Mouse (Mus musculus): ENCODE measurements around the gene Zg16. TPM values are rescaled to one million over a fixed set of nuclear protein-coding genes. Genes with fewer than 3 reads are reported as not detected.
"Not testable (repeated sequence)": the region's sequence is repeated elsewhere in the genome, so short reads cannot be mapped to it uniquely, and the experiment has no call there.

The Zg16 gene
- not detected in 2 replicates for polyA plus RNA-seq (2014; fragmentation: Nextera tagmentation; extraction: Ambion mirVana)

DNA sequence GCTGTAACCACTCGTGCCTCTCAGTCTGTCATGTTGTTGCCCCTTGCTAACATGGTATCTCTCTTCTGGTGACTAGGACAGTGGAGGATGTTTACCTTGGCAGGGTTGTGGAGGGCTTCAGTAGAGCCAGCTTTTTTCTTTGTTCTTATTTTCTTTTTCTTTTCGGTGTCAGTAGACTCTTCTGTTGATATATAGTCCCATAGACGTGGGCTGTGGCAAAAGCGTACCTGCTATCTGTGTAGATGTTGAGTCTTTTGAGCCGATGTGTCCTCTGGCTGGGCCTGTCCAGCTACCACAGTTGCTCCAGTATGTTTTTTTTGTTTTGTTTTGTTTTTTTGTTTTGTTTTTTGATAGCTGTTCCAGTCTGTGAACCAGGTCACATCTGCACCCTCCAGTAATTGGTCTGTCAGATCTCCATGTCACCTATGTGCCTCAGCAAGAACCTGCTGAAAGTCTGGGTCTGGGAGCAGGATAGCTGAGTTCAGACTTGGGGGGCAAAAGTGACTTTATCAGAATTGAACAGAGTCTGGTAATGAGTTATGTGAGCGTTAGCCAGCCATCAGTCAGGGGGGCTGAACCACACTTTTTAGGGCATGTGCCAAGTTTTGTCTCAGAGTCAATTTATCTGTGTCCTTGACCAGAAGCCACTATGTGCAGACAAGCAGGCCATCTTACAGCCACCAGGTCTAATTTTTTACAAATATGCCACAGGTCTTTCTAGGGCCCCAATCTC is at the start of gene Zg16:
Zg16 (minus strand) TSS at position 51 of the 733 bp plus-strand sequence.
- not testable (repeated sequence) for H3K9me3 ChIP-seq (ENCODE audit: control insufficient read depth, low read length); H3K36me3 ChIP-seq (ENCODE audit: control insufficient read depth, insufficient read depth, low read length); ATAC-seq (ENCODE audit: low read depth); H3K4me2 ChIP-seq (ENCODE audit: low read depth, low read length); H3K27ac ChIP-seq (ENCODE audit: low read depth, low read length); H3K27me3 ChIP-seq (ENCODE audit: control insufficient read depth, insufficient read depth, low read length); H3K4me1 ChIP-seq (ENCODE audit: control insufficient read depth, insufficient read depth, low read length); H3K4me3 ChIP-seq (ENCODE audit: low read depth, low read length); H3K9ac ChIP-seq (replicated peaks; ENCODE audit: low read depth, low read length)
- 86% methylated on average over 6 of the region's 6 CpGs for WGBS

DNA sequence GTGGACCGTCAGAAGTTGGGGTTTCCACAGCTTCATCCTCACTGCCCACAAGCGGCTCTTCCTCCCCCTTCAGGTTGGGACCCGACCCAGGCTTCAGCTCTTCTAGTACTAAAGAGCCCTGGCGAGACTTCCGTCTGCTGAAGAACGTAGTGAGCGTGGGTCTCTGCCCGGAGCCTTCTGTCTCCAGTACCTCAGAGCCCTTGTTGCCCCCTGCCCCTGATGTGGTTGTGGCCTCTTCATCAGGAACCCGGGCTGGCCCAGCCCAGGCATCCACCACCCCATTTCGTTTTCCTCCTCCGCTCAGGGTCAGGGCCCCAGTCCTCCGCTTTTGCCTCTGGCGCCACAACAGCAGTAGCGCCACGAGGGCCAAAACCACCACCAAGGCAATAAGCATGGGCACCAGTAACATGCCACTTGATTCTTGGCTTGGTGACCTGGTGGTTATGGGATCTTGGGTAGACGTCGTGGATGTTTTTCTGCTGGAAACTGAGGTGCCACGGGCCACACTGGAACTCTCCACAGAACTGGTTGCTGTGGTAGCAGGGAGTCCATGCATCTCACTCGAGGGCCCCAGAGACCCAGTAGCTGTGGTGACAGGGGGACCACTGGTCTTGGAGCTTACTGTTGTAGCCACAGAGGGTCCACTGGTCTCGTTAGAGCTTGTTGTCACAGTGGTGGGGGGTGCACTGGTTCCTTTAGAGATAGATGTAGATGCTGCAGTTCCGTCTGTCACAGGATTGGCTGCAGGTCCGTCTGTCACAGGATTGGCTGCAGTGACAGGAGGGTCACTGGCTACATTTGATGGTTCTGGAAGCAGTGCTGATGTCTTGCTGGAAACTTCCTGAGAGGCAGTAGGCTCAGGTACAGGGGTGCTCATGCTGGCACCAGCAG is 49.3 kb upstream of the Zg16 start:
- no peaks in the 10 kb centered on the region for H3K27me3 ChIP-seq (ENCODE audit: control insufficient read depth, insufficient read depth, low read length)
- no peaks in the 10 kb centered on the region for H3K9me3 ChIP-seq (ENCODE audit: control insufficient read depth, low read length)
- H3K4me2 ChIP-seq (ENCODE audit: low read depth, low read length), result no peak overlapping the region
- H3K4me3 ChIP-seq (ENCODE audit: low read depth, low read length), result no peak overlapping the region
- H3K9ac ChIP-seq (replicated peaks; ENCODE audit: low read depth, low read length), result no peak overlapping the region
- no peaks in the 10 kb centered on the region for H3K4me1 ChIP-seq (ENCODE audit: control insufficient read depth, insufficient read depth, low read length)
- no peak overlapping the region for H3K27ac ChIP-seq (ENCODE audit: low read depth, low read length)
- WGBS, result 89% methylated on average over 22 of the region's 22 CpGs
- no peaks in the 10 kb centered on the region for H3K36me3 ChIP-seq (ENCODE audit: control insufficient read depth, insufficient read depth, low read length)
- no peak for ATAC-seq (ENCODE audit: low read depth)

DNA sequence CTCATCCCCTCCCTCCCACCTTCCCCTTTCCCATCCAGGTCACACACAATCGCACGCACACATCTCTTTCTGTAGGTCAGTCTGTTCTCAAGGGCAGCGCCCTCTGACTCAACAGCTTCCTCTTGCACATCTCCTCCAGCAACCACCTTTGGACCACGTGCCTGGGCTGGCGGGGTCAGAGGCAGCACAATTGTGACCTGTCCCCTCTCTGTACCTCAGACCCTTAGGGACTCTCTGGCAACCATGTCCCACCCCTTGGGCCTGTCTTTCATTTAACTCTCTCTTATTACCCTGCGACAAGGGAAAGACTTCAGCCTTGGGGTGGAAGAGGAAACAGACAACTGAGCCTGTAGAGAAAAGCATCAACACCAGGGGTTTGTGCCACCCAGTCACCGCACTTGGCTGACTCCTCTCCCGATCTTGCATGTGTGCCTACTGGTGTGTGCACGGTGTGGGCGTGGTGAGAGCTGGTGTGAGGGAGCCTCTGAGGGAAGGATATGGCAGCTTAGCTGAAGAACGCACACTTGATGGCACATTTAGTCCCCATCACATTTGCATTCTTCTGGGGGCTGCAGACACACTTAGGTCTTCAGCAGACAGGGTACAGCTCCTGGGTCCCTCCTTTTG is 47.8 kb upstream of the Zg16 start:
- no peak overlapping the region for H3K27ac ChIP-seq (ENCODE audit: low read depth, low read length)
- no peaks in the 10 kb centered on the region for H3K27me3 ChIP-seq (ENCODE audit: control insufficient read depth, insufficient read depth, low read length)
- H3K9ac ChIP-seq (replicated peaks; ENCODE audit: low read depth, low read length), result no peak overlapping the region
- H3K4me1 ChIP-seq (ENCODE audit: control insufficient read depth, insufficient read depth, low read length), result no peaks in the 10 kb centered on the region
- no peak overlapping the region for H3K4me3 ChIP-seq (ENCODE audit: low read depth, low read length)
- H3K36me3 ChIP-seq (ENCODE audit: control insufficient read depth, insufficient read depth, low read length), result no peaks in the 10 kb centered on the region
- no peak for ATAC-seq (ENCODE audit: low read depth)
- no peak overlapping the region for H3K4me2 ChIP-seq (ENCODE audit: low read depth, low read length)
- 91% methylated on average over 11 of the region's 11 CpGs for WGBS
- H3K9me3 ChIP-seq (ENCODE audit: control insufficient read depth, low read length), result no peaks in the 10 kb centered on the region

DNA sequence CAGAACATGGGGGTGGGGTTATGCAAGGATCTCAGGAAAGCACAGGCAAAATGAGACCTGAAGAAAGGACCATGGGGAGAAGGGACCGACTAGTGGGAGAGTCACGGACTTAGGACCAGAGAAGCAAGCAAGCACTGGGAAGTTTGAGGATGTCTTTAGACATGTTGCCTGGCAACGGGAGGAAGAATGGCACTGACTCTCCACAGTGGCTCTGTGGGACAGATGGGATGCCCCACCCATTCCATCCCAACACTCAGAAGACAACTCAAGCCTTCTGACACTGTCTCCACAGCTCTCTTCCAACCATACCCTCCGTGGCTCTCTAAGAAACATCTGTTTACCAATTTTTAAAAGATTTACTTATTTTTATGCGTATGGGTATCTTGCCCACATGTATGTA is 46.0 kb upstream of the Zg16 start:
- no peak for ATAC-seq (ENCODE audit: low read depth)
- Histone ChIP-seq H3K4me2 (ENCODE audit: low read depth, low read length) (no peak overlapping the region), H3K27me3 (ENCODE audit: control insufficient read depth, insufficient read depth, low read length) (no peaks in the 10 kb centered on the region), H3K27ac (ENCODE audit: low read depth, low read length) (no peak overlapping the region), H3K9me3 (ENCODE audit: control insufficient read depth, low read length) (no peaks in the 10 kb centered on the region), H3K9ac (replicated peaks; ENCODE audit: low read depth, low read length) (no peak overlapping the region), H3K36me3 (ENCODE audit: control insufficient read depth, insufficient read depth, low read length) (no peaks in the 10 kb centered on the region), H3K4me1 (ENCODE audit: control insufficient read depth, insufficient read depth, low read length) (no peaks in the 10 kb centered on the region), H3K4me3 (ENCODE audit: low read depth, low read length) (no peak overlapping the region)
- WGBS, result 48% methylated on average over 5 of the region's 5 CpGs

DNA sequence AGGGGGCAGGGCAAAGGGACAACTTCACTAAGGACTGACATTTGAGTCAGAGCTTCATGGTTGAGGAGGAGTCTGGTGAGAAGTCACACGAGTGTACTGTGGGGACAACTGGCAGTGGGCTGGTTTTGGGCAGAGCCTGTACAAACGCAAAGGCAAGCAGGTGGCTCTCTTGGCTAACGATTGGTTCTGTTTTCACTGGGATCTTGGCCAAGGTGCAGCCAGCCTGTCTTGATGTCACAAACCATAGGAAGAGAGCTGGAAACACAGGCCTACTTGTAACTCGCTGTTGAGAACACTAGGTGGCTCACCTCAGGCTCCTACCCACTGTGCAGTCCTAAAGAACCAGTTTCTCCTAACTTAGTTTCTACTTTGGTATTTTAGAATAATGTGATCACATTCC is 42.5 kb upstream of the Zg16 start:
- Histone ChIP-seq H3K27ac (ENCODE audit: low read depth, low read length) (no peak overlapping the region), H3K36me3 (ENCODE audit: control insufficient read depth, insufficient read depth, low read length) (no peaks in the 10 kb centered on the region), H3K9ac (replicated peaks; ENCODE audit: low read depth, low read length) (no peak overlapping the region), H3K4me2 (ENCODE audit: low read depth, low read length) (no peak overlapping the region), H3K4me3 (ENCODE audit: low read depth, low read length) (no peak overlapping the region), H3K9me3 (ENCODE audit: control insufficient read depth, low read length) (no peaks in the 10 kb centered on the region), H3K27me3 (ENCODE audit: control insufficient read depth, insufficient read depth, low read length) (no peaks in the 10 kb centered on the region), H3K4me1 (ENCODE audit: control insufficient read depth, insufficient read depth, low read length) (no peaks in the 10 kb centered on the region)
- no peak for ATAC-seq (ENCODE audit: low read depth)
- WGBS, result 18% methylated on average over 4 of the region's 4 CpGs

DNA sequence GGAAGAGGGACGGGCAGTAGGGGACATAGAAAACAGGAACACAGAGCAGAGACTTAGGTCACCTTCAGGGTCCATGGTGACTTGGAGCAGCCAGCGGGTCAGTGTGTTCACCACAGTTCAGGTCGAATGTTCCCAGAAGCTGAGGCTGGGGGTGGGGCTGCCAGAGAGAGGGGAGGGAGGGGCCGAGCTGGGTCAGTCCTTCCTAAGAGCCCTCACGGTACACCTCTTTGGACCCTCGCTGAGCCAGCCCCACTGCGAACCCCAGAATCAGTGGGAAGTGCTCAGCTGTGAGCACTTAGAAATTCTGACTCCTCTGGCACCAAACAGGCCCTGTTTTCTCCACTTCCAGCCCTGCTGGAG is 34.8 kb upstream of the Zg16 start, which contains the start of gene Qprt:
Qprt (minus strand) TSS at position 316 of the 360 bp plus-strand sequence.
- H3K4me3 ChIP-seq (ENCODE audit: low read depth, low read length), result no peak within 1 kb of the TSS
- H3K9ac ChIP-seq (replicated peaks; ENCODE audit: low read depth, low read length), result no peak within 1 kb of the TSS
- no peak for ATAC-seq (ENCODE audit: low read depth)
- no peak within 1 kb of the TSS for H3K4me2 ChIP-seq (ENCODE audit: low read depth, low read length)
- no peak within 1 kb of the TSS for H3K27ac ChIP-seq (ENCODE audit: low read depth, low read length)
- no peaks in the 10 kb centered on the region for H3K36me3 ChIP-seq (ENCODE audit: control insufficient read depth, insufficient read depth, low read length)
- WGBS, result 8% methylated on average over 7 of the region's 7 CpGs
- no peaks in the 10 kb centered on the region for H3K27me3 ChIP-seq (ENCODE audit: control insufficient read depth, insufficient read depth, low read length)
- no peaks in the 10 kb centered on the region for H3K9me3 ChIP-seq (ENCODE audit: control insufficient read depth, low read length)
- H3K4me1 ChIP-seq (ENCODE audit: control insufficient read depth, insufficient read depth, low read length), result no peaks in the 10 kb centered on the region

DNA sequence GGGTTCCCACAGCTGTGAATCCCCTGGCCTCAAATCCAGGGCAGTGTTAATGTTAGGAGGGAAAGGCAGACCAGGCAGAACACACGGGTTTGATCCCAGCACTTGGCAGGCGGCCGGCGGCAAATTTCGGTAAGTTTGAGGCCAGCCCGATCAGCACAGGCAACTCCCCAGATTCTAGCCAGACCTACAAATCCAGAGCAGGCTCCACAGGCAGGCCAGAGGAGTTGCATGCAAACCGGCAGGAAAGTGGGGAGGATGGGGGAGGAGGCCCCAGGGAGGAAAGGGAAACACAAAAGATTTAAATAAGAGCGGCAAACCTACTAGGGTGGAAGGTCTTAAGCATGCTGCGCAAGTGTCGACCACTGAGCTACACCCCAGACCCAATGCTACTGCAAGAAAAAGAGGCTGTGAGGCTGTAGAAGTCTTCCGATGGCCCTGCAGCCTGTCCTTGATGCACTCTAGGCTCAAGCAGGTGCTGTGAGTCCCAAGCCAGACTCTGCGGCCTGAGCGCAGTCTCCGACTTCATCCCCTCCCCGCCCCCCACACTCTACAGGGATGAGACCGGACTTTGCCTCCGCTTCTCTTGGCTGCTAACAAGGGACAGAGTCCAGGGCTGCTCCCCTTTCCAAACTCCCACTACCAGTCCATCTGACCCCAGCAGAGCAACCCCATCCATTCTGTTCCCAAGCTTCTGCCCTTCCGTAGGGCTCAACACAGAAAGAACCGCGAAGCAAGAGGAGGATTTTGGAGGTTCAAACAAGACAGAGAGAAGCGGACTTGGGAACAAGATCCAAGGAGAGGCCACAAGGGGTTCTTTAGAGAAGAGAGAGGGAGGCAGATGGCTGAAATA is 34.2 kb upstream of the Zg16 start:
- 9% methylated on average over 21 of the region's 21 CpGs for WGBS
- no peaks in the 10 kb centered on the region for H3K36me3 ChIP-seq (ENCODE audit: control insufficient read depth, insufficient read depth, low read length)
- no peak overlapping the region for H3K4me2 ChIP-seq (ENCODE audit: low read depth, low read length)
- H3K9ac ChIP-seq (replicated peaks; ENCODE audit: low read depth, low read length), result no peak overlapping the region
- H3K27me3 ChIP-seq (ENCODE audit: control insufficient read depth, insufficient read depth, low read length), result no peaks in the 10 kb centered on the region
- no peak for ATAC-seq (ENCODE audit: low read depth)
- H3K9me3 ChIP-seq (ENCODE audit: control insufficient read depth, low read length), result no peaks in the 10 kb centered on the region
- no peak overlapping the region for H3K27ac ChIP-seq (ENCODE audit: low read depth, low read length)
- H3K4me1 ChIP-seq (ENCODE audit: control insufficient read depth, insufficient read depth, low read length), result no peaks in the 10 kb centered on the region
- no peak overlapping the region for H3K4me3 ChIP-seq (ENCODE audit: low read depth, low read length)

DNA sequence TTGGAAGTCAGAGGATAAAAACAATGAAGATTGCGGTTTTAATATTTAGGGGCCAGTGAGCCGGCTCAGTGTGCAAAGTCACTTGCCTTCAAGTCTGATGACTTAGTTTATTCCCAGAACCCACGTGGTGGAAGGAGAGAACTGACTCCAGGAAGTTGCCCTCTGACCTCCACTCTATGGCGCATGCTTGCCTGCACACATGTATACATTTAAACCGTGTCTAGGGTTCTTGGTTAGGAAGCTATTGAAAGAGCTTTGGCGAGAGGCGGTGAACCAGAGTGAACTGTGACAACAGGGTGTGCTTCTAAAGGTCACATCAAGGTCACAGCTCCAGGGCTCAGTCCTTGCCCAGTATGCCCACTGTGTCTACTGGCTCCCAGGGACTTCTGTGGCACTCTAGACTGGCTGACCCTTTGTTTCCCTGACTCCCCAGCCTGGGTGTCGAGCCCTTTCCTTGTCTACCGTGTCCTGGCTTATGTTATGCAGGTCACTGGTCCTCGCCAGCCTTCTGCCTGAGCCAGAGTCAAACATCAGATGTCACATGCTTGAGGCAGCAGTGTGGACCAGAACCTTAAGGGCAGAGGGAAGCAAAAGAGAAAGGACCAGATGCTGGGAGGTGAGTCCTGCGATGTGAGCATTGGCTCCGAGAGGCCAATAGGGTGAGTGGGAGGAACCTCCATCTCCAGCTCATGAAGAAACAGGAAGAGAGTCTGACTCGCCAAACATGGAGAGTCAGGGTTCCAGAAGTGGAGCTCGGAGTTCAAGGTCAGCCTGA is 31.7 kb upstream of the Zg16 start:
- WGBS, result 49% methylated on average over 14 of the region's 14 CpGs
- Histone ChIP-seq H3K4me1 (ENCODE audit: control insufficient read depth, insufficient read depth, low read length) (no peaks in the 10 kb centered on the region), H3K4me2 (ENCODE audit: low read depth, low read length) (no peak overlapping the region), H3K36me3 (ENCODE audit: control insufficient read depth, insufficient read depth, low read length) (no peaks in the 10 kb centered on the region), H3K27ac (ENCODE audit: low read depth, low read length) (no peak overlapping the region), H3K9ac (replicated peaks; ENCODE audit: low read depth, low read length) (no peak overlapping the region), H3K27me3 (ENCODE audit: control insufficient read depth, insufficient read depth, low read length) (no peaks in the 10 kb centered on the region), H3K9me3 (ENCODE audit: control insufficient read depth, low read length) (no peaks in the 10 kb centered on the region), H3K4me3 (ENCODE audit: low read depth, low read length) (no peak overlapping the region)
- no peak for ATAC-seq (ENCODE audit: low read depth)

All from neural tube, embryonic 14.5 days (tissue).